In the genomic region with DNA sequence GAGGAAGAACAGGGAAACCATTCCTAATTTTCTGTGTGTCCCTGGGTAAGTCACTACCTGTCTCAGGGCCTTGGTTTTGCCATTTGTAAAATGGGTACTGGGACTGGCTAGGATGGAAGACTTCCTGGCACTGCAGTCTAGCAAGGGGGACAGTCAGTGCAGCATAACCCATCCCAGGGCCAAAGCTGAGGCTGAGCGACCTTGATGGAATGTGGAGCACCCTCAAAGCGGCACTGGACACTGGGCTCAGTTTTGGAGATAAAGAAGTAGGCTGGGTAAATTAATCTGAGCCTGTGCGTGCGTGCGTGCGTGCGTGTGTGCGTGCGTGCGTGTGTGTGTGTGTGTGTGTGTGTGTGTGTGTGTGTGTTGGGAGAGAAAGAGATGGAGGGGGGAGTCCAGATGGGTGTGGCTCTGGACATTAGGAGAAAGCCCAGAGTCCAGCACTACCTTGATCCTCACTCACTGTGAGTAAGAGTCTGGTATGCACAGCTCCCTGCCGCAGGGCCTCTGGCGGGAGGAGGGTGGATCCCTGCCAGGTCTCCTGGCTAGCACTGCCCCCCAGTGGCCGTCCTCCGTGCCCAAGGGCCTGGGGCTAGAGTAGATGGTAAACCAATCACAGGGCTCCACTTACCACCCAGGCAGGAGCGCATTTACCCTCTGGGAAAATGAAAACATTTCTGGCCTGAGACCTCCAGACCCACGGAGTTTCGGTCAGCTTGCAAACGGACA, we compare ENCODE assay signal across 8 mouse cellular contexts.
DNase-seq lines count a peak whose midpoint lies in the region; ATAC-seq and TF ChIP-seq lines count a peak whose summit lies in the region.

No protein-coding gene starts in this region.

- 44% methylated on average over 18 of the region's 18 CpGs for WGBS in hindbrain, embryonic 15.5 days
- WGBS in midbrain, embryonic 10.5 days = 44% methylated on average over 18 of the region's 18 CpGs

- H3K9me3 ChIP-seq in hindbrain, embryonic 15.5 days = no peaks in the 10 kb centered on the region
- H3K9me3 ChIP-seq in midbrain, embryonic 10.5 days (replicated peaks) = no peaks in the 10 kb centered on the region

- ATAC-seq in common myeloid progenitor, adult 5-6 weeks (replicated peaks; ENCODE audit: low read depth, poor library complexity, severe bottlenecking) = peak; percentile 90
- ATAC-seq in hindbrain, embryonic 15.5 days (ENCODE audit: low FRiP score, low read depth) = peak; percentile 74; the same call in 1 of the 2 replicates
- no peak for ATAC-seq in monocyte, adult 5-6 weeks (replicated peaks; ENCODE audit: insufficient number of reproducible peaks, low FRiP score, low TSS enrichment, poor library complexity, severe bottlenecking)

- no peak overlapping the region for H3K4me3 ChIP-seq in gastrocnemius, adult 2 months
- no peak overlapping the region for H3K4me3 ChIP-seq in hindbrain, embryonic 15.5 days
- H3K4me3 ChIP-seq in midbrain, embryonic 10.5 days = no peak overlapping the region

- intact Hi-C loops in gastrocnemius, adult 2 months (cut with DNase I) = loop anchor here (2.0 kb wide), 1 partner anchor 522 kb away; no protein-coding TSS in a partner anchor
- intact Hi-C loops in left cerebral cortex, postnatal 36 days (cut with DNase I) = loop anchor here (10.0 kb wide), 1 partner anchor 514 kb away; no protein-coding TSS in a partner anchor

- H3K4me1 ChIP-seq in hindbrain, embryonic 15.5 days (replicated peaks) = no peaks in the 10 kb centered on the region
- peaks cover 22% of the 10 kb centered on the region for H3K4me1 ChIP-seq in midbrain, embryonic 10.5 days

- peak; percentile 71 for TF ChIP-seq CTCF in gastrocnemius, adult 2 months (IDR thresholded peaks at IDR 0.05)

- no peak overlapping the region for H3K27ac ChIP-seq in gastrocnemius, adult 2 months
- no peak overlapping the region for H3K27ac ChIP-seq in hindbrain, embryonic 15.5 days (replicated peaks)
- peak overlapping the region; percentile 75 for H3K27ac ChIP-seq in midbrain, embryonic 10.5 days (replicated peaks)

- DNase-seq in MN1 (ENCODE audit: low spot score) = peak; percentile 78
- peak; percentile 84 for DNase-seq in gastrocnemius, adult 2 months
- DNase-seq in left cerebral cortex, postnatal 36 days (ENCODE audit: low spot score in 2 of 2) = peak; percentile 47
- peak; percentile 89 for DNase-seq in midbrain, embryonic 10.5 days (ENCODE audit: low spot score)
- peak; percentile 43 for DNase-seq in skeletal muscle tissue, adult 2 months (ENCODE audit: low read depth, low spot score)

- H3K36me3 ChIP-seq in hindbrain, embryonic 15.5 days = no peaks in the 10 kb centered on the region
- no peaks in the 10 kb centered on the region for H3K36me3 ChIP-seq in midbrain, embryonic 10.5 days

- no peak overlapping the region for H3K9ac ChIP-seq in hindbrain, embryonic 15.5 days

- H3K27me3 ChIP-seq in hindbrain, embryonic 15.5 days = no peaks in the 10 kb centered on the region
- peaks cover 43% of the 10 kb centered on the region for H3K27me3 ChIP-seq in midbrain, embryonic 10.5 days (ENCODE audit: low read depth, poor library complexity, severe bottlenecking)

- no peak overlapping the region for H3K4me2 ChIP-seq in hindbrain, embryonic 15.5 days
